Mouse (Mus musculus): ENCODE measurements around the gene Hspb9. TPM values are rescaled to one million over a fixed set of nuclear protein-coding genes. Genes with fewer than 3 reads are reported as not detected.

Gene Hspb9
- 0.24 and 0.41 TPM in 2 replicates for polyA plus RNA-seq (2015; fragmentation: Nextera tagmentation; extraction: Ambion mirVana)

DNA sequence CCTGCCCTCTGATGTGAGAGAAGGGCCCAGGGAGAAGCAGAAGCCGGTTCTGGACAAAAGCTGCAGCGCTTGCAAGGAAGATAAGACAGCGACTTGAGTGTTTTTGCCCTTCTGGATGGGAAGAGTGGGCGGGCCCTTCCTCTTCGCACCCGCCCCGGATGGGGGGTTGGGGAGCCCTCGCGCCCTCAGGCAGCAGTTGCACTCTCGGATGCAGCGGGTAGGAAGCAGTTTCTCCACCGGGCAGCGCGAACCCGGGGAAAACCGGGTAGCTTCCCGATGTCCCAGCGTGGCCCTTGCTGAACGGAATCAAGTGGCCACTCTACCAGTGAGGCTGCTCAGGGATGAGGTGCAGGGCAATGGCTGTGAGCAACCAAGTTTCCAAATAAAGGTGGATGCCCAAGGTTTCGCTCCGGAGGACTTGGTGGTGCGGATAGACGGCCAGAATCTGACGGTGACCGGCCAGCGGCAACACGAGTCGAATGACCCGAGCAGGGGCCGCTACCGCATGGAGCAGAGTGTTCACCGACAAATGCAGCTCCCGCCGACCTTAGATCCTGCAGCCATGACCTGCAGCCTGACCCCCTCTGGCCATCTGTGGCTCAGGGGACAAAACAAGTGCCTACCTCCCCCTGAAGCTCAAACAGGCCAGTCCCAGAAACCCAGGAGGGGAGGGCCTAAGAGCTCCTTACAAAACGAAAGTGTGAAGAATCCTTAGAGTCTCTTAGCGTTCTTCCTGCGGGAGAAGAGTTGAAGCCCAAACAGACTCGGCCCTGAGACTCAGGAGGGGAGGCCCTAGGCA lies at the start of gene Hspb9:
Gene Hspb9 (plus strand): TSS at position 116 of the 799 bp plus-strand sequence.
- 0 out of 2 replicates have a peak within 1 kb of the TSS, but pooled peaks have one; percentile 12 for H3K4me2 ChIP-seq (replicated peaks)
- H3K9me3 ChIP-seq: no peaks in the 10 kb centered on the region
- 7% methylated on average over 38 of the region's 38 CpGs for WGBS
- H3K36me3 ChIP-seq: peaks cover 43% of the 10 kb centered on the region
- peak within 1 kb of the TSS; percentile 10; the same call in 1 of the 2 replicates for H3K9ac ChIP-seq (replicated peaks)
- no peak for ATAC-seq (replicated peaks)
- peaks cover 25% of the 10 kb centered on the region for H3K4me1 ChIP-seq
- no peak within 1 kb of the TSS for H3K27ac ChIP-seq (replicated peaks)
- H3K27me3 ChIP-seq: no peaks in the 10 kb centered on the region
- no peak within 1 kb of the TSS for H3K4me3 ChIP-seq

DNA sequence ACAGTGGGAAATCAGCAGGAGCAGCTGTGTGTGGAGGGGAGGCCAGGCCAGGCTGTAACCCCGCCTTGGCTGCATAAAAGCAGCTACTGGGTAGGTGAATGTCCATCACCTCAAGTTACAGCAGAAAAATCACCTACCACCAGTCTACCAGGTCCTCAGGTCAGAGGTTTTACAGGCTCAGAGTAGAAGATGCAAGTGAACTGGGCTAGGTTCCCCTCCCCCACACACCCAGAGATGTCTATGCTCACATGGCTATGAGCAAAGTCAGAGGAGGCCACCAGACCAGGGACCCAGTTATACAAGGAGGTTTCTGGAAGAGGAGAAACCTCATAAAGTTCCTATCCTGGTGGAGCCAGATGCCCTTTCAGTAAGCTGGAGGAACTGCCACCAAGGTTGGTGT lies 42.6 kb upstream of the Hspb9 start:
- no peaks in the 10 kb centered on the region for H3K36me3 ChIP-seq
- H3K4me1 ChIP-seq: 0 out of 2 replicates have a peak, but pooled peaks cover 4% of the 10 kb centered on the region
- ATAC-seq (replicated peaks): no peak
- 83% methylated on average over 1 of the region's 1 CpGs for WGBS
- H3K4me3 ChIP-seq: no peak overlapping the region
- H3K4me2 ChIP-seq (replicated peaks): no peak overlapping the region
- H3K9me3 ChIP-seq: no peaks in the 10 kb centered on the region
- no peak overlapping the region for H3K9ac ChIP-seq (replicated peaks)
- H3K27ac ChIP-seq (replicated peaks): no peak overlapping the region
- no peaks in the 10 kb centered on the region; the same call in 1 of the 2 replicates for H3K27me3 ChIP-seq

DNA sequence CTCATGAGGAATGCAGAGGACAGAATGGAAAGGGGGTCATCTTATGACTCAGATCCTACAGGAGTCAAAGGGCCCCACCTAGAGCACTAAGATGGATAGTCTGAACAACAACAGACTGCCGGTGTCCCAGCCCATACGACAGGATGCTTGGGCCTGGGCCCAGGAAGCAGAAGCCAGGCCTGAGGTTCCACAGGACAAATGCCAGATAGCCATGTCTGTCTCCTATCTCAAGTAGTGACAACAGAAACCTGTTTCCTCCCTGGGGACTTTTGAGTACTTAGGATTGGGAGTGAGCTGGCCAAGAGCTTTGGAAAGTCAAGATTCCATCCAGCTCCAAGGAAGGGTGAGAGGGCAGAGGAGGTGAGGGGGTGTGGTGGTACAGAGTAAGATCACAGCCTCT lies 41.7 kb upstream of the Hspb9 start:
- H3K27me3 ChIP-seq: no peaks in the 10 kb centered on the region; the same call in 1 of the 2 replicates
- ATAC-seq (replicated peaks): no peak
- H3K4me3 ChIP-seq: no peak overlapping the region
- H3K4me1 ChIP-seq: 0 out of 2 replicates have a peak, but pooled peaks cover 4% of the 10 kb centered on the region
- no peak overlapping the region for H3K27ac ChIP-seq (replicated peaks)
- H3K9ac ChIP-seq (replicated peaks): no peak overlapping the region
- no peaks in the 10 kb centered on the region for H3K9me3 ChIP-seq
- 89% methylated on average over 2 of the region's 2 CpGs for WGBS
- no peaks in the 10 kb centered on the region for H3K36me3 ChIP-seq
- no peak overlapping the region for H3K4me2 ChIP-seq (replicated peaks)

DNA sequence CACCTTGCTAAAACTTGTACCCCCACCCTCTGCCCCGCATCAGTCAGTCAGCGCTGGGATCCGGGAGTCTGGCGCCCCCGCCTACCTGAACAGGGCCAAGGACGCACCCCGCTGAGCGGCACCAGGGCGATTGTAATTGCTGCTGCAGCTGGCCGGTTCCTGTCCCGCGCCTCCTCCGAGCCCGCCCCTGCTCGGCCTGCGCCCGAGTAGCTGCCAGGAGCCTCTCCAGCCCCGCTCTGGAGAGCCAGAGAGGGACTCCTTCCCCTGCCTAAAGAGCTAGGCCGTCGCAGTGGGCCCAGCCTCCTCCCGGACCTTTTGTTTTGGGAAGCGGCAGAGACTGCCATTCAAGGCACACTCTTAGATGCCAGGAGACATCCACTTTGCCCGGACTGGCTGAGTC lies 40.5 kb upstream of the Hspb9 start:
- ATAC-seq (replicated peaks): no peak
- H3K27me3 ChIP-seq: no peaks in the 10 kb centered on the region; the same call in 1 of the 2 replicates

DNA sequence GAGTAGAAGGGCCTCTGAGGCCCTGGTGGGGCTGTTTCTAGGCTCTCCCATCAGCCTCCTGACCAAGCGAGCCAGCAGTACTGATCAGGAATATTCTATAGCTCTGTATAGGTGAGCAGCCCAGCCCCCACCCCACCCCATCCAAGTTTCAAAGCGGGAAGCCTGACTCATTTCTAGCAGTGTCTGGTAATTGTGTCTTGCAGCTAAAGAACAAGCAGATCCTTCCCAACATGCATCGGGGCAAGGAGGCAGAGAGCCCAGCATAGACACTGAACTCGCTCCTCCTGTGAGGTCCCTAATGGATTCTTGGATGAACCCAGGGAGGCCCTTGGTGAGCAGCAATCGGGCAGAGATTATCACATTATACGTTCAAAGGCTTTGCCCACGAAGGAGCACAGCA lies 35.8 kb upstream of the Hspb9 start:
- Histone ChIP-seq H3K27ac (replicated peaks) (no peak overlapping the region), H3K4me1 (0 out of 2 replicates have a peak, but pooled peaks cover 4% of the 10 kb centered on the region), H3K9me3 (no peaks in the 10 kb centered on the region), H3K4me2 (replicated peaks) (no peak overlapping the region), H3K4me3 (no peak overlapping the region), H3K9ac (replicated peaks) (no peak overlapping the region), H3K36me3 (no peaks in the 10 kb centered on the region), H3K27me3 (no peaks in the 10 kb centered on the region)
- ATAC-seq (replicated peaks): no peak
- WGBS: 52% methylated on average over 7 of the region's 7 CpGs

More for the DNA sequence above, 40.5 kb upstream of the Hspb9 start:
- no peak overlapping the region for H3K9ac ChIP-seq (replicated peaks)
- H3K36me3 ChIP-seq: no peaks in the 10 kb centered on the region
- peak overlapping the region; percentile 9 for H3K4me2 ChIP-seq (replicated peaks)
- 0 out of 2 replicates have a peak, but pooled peaks cover 4% of the 10 kb centered on the region for H3K4me1 ChIP-seq
- under 1% methylated on average over 23 of the region's 23 CpGs for WGBS
- no peak overlapping the region for H3K27ac ChIP-seq (replicated peaks)
- no peak overlapping the region for H3K4me3 ChIP-seq
- H3K9me3 ChIP-seq: no peaks in the 10 kb centered on the region

DNA sequence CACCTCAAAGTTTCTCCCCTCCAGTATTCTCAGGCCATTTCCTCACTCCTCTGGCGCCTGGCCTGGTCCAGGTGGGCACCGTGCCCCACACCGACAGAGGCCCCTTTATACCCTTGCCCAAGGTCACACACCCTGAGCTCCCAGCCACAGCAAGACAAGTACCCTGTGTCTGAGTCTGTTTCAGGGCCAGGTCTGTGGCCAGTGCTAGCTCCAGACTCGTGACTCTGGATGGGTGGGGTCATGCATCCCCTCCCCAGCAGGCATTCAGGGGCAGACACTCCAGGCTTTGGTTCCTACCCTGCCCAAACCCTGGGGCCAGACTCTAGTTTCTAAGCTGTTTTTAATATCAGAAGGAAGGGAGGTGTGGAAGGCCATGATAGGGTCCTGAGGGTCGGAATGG lies 31.8 kb upstream of the Hspb9 start:
- H3K27ac ChIP-seq (replicated peaks): no peak overlapping the region

DNA sequence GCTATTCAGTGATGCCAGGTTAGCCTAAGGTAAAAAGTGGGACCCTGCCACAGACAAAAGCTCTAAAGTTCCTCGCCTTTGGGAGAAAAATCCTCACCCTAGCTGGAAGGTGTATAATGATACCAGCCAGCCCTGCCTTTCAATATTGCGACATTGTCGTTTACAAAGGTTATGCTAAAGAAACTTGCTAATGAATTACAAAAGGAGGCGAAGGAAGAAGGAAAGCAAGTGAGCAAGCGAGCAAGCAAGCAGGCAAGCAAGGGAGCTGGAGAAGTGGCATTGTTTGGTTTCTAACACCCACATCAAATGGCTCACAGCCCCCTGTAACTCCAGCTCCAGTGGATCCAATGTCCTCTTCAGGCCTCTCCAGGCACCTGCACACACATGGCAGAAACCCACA lies 31.1 kb upstream of the Hspb9 start:
- Histone ChIP-seq H3K4me2 (replicated peaks) (no peak overlapping the region), H3K27me3 (no peaks in the 10 kb centered on the region), H3K4me3 (no peak overlapping the region), H3K9me3 (no peaks in the 10 kb centered on the region), H3K9ac (replicated peaks) (no peak overlapping the region), H3K36me3 (no peaks in the 10 kb centered on the region), H3K4me1 (no peaks in the 10 kb centered on the region), H3K27ac (replicated peaks) (no peak overlapping the region)
- ATAC-seq (replicated peaks): no peak
- WGBS: 64% methylated on average over 5 of the region's 5 CpGs

More for the DNA sequence above, 31.8 kb upstream of the Hspb9 start:
- H3K4me3 ChIP-seq: no peak overlapping the region
- H3K36me3 ChIP-seq: no peaks in the 10 kb centered on the region
- H3K4me2 ChIP-seq (replicated peaks): no peak overlapping the region
- 74% methylated on average over 5 of the region's 5 CpGs for WGBS
- no peaks in the 10 kb centered on the region for H3K4me1 ChIP-seq
- H3K9ac ChIP-seq (replicated peaks): no peak overlapping the region
- ATAC-seq (replicated peaks): no peak
- H3K27me3 ChIP-seq: no peaks in the 10 kb centered on the region
- H3K9me3 ChIP-seq: no peaks in the 10 kb centered on the region

DNA sequence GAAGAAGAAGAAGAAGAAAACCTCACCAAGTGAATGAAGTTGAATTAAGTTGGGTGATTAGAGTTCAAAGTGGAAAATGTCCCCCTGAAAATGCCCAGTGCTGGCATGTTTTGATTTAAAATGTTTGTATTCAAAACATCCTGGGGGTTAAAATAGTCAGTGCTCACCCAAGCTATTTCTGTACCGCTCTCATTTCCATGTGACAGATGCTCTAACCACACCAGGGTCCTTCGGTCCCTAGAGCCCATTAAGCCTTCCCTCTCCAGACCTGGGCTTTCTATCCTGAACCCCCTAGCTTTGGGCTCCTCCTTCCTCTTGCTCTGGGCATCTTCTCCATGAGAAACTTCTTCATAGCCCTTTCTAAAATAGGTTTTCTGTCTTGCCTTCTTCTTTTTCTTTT lies 29.6 kb upstream of the Hspb9 start:
- Histone ChIP-seq H3K9me3 (no peaks in the 10 kb centered on the region), H3K4me3 (no peak overlapping the region), H3K27me3 (no peaks in the 10 kb centered on the region), H3K27ac (replicated peaks) (no peak overlapping the region), H3K4me1 (no peaks in the 10 kb centered on the region), H3K36me3 (no peaks in the 10 kb centered on the region), H3K9ac (replicated peaks) (no peak overlapping the region), H3K4me2 (replicated peaks) (no peak overlapping the region)
- WGBS: 84% methylated on average over 2 of the region's 2 CpGs
- no peak for ATAC-seq (replicated peaks)

DNA sequence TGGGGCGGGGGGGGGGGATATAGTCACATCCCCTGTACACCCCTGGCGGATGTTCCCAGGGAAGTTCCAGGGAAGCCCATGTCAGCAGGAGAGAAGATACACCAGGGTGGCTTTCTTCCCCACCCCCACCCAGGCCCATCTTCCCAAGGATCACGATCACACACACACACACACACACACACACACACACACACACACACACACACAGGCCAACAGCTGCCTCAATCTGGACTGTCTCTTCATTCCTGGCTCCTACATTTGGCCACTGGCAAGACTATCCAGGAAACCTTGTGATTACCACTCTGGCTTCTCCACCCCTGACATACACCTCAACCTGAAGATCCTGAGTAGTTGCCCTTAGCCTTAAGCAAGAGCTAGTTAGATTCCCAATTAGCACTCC lies 28.3 kb upstream of the Hspb9 start:
- no peak overlapping the region for H3K4me2 ChIP-seq (replicated peaks)
- WGBS: 75% methylated on average over 2 of the region's 3 CpGs

DNA sequence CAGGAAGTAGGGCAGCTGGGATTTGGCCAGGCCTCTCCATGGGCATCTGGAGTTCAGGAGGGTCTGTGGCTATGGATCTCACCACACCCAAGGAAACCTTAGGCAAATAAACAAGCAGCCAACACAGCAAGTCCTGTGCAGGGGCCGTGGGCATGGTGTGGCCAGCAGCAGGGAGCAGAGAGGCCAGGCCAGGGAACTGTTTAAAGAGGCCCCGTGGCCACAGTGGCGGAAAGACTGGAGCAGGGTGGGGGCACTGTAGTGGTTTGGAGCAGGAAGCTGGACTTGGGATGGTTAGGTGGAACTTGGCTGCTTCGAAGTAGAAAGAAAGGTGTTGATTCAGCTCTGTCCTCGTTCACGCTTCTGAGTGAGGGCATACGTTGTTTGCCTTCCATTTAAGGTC lies 26.4 kb upstream of the Hspb9 start:
- Histone ChIP-seq H3K4me3 (no peak overlapping the region), H3K4me1 (peaks cover 3% of the 10 kb centered on the region), H3K27me3 (peaks cover 8% of the 10 kb centered on the region; the same call in 1 of the 2 replicates), H3K9ac (replicated peaks) (no peak overlapping the region), H3K36me3 (no peaks in the 10 kb centered on the region), H3K27ac (replicated peaks) (no peak overlapping the region), H3K4me2 (replicated peaks) (no peak overlapping the region), H3K9me3 (no peaks in the 10 kb centered on the region)
- 89% methylated on average over 7 of the region's 7 CpGs for WGBS
- ATAC-seq (replicated peaks): no peak

More for the DNA sequence above, 28.3 kb upstream of the Hspb9 start:
- Histone ChIP-seq H3K9ac (replicated peaks) (no peak overlapping the region), H3K9me3 (no peaks in the 10 kb centered on the region), H3K4me1 (no peaks in the 10 kb centered on the region), H3K36me3 (no peaks in the 10 kb centered on the region), H3K4me3 (no peak overlapping the region), H3K27me3 (no peaks in the 10 kb centered on the region), H3K27ac (replicated peaks) (no peak overlapping the region)
- no peak for ATAC-seq (replicated peaks)

DNA sequence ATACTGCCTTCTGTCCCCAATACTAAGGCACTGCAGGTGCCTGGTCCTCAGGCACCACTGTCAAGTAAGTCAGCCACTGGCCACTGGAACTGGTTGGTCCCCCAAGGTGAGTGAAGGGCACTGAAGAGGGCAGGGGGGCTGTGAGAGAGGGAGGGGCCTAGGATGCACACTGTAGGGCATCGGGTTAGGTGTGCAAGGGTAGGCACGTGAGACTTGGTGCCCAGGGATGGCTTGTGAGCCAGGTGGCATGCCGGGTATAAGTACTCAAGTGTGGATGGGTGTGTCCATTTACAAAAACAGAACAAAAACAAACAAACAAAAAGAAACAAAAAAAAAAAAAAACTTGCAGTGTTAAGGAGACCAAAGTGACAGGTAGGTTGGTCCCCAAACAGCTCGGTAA lies 25.2 kb upstream of the Hspb9 start:
- Histone ChIP-seq H3K9ac (replicated peaks) (no peak overlapping the region), H3K27me3 (peaks cover 11% of the 10 kb centered on the region; the same call in 1 of the 2 replicates), H3K4me1 (peaks cover 8% of the 10 kb centered on the region), H3K4me3 (no peak overlapping the region), H3K36me3 (no peaks in the 10 kb centered on the region), H3K27ac (replicated peaks) (no peak overlapping the region), H3K4me2 (replicated peaks) (no peak overlapping the region), H3K9me3 (no peaks in the 10 kb centered on the region)
- WGBS: 79% methylated on average over 4 of the region's 4 CpGs
- no peak for ATAC-seq (replicated peaks)

DNA sequence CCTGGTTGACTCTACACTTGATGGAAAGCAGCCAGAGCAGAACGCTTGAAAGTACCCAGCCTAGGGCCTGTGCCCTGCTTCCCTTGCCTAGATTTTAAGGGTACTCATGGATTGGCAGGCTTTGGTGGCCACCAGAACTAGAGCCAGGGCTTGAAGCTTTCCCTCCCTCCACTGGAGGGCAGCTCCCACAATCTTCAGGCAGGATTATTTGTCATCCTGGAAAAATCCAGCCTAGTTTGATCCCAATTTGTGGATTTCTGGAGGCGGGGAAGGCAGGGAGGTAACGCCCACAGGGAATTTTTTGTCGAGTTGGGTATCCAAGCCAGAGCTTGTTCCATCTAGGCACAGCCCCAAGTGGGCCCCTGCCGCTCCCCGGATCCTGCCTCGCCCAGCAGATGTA lies 23.3 kb upstream of the Hspb9 start:
- WGBS: 72% methylated on average over 7 of the region's 7 CpGs
- Histone ChIP-seq H3K27ac (replicated peaks) (no peak overlapping the region), H3K4me1 (peaks cover 8% of the 10 kb centered on the region), H3K9me3 (no peaks in the 10 kb centered on the region), H3K36me3 (no peaks in the 10 kb centered on the region), H3K9ac (replicated peaks) (no peak overlapping the region), H3K4me3 (no peak overlapping the region), H3K27me3 (peaks cover 11% of the 10 kb centered on the region; the same call in 1 of the 2 replicates), H3K4me2 (replicated peaks) (no peak overlapping the region)
- ATAC-seq (replicated peaks): no peak
